Mouse (Mus musculus): ENCODE results near the gene Mfap2.

The Mfap2 gene

DNA sequence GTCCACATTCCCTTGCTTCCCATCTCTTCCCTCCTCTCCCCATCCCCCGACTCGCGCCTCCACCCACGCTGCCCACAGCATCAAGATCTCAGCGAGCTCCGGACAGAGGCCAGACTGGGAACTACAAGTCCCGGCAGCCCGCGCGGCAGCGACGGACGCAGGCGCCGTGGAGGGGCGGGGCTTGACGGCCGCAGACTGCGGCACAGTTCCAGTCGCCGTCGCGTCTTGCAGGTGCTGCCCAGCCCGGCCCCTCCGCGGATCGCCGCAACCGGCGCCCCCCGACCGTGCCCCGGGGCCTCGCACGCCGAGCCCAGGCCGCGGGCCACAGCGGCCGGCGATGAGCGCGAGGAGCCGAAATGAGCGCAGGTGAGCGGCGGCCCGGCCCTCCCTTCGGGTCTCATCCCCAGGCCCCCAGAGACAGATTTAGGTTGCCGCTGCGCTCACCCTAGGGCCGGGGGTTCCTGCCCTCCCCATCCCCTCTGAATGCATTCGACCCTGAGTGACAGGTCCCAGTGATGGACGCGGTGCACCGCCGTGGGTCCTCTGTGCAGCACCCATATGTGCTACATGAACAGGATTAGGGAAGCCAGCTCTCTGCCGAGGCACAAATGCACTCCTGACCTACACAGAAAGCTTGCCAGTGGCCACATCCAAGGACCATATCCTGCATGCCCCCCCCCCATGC, 23.4 kb upstream of the Mfap2 start, which contains the start of gene Atp13a2:
Gene Atp13a2, plus strand, starts transcription at position 163 of the 685 bp plus-strand sequence.
- peak; percentile 88 for ATAC-seq (ENCODE audit: insufficient number of reproducible peaks, low FRiP score, low TSS enrichment)

- no peak for ATAC-seq (ENCODE audit: insufficient number of reproducible peaks, low FRiP score, low TSS enrichment)
These were observed 22.7 kb upstream of the Mfap2 start for GRCm38 (mm10) chr4:140987476-140987875.

- no peak for ATAC-seq (ENCODE audit: insufficient number of reproducible peaks, low FRiP score, low TSS enrichment)
These were observed 21.4 kb upstream of the Mfap2 start for GRCm38 (mm10) chr4:140988706-140989290.

DNA sequence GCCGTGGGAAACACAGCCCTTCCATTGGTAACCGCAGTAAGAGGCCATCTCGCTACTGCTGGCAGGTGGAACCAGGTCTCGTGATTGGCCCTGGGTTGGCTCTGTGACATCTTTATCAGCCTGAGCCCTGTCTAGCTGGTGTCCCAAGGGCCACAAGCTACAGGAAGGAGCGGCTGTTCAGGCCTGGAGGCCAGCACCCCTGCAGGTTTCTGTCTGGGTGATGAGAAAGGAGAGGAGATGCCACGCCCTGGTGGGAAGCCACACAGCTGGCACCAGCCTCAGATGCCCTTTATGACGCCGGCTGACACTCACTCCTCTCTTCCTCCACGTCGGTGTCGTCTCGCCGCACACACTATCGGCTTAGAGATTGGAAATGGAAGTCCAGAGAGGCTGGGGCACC, 20.8 kb upstream of the Mfap2 start:
- no peak for ATAC-seq (ENCODE audit: insufficient number of reproducible peaks, low FRiP score, low TSS enrichment)

GRCm38 (mm10) chr4:140992215-140992614, 18.0 kb upstream of the Mfap2 start:
- ATAC-seq (ENCODE audit: insufficient number of reproducible peaks, low FRiP score, low TSS enrichment), result no peak

GRCm38 (mm10) chr4:140993846-140994245, 16.4 kb upstream of the Mfap2 start:
- ATAC-seq (ENCODE audit: insufficient number of reproducible peaks, low FRiP score, low TSS enrichment), result no peak

- ATAC-seq (ENCODE audit: insufficient number of reproducible peaks, low FRiP score, low TSS enrichment), result no peak
These were observed 14.4 kb upstream of the Mfap2 start for GRCm38 (mm10) chr4:140995811-140996210.

- ATAC-seq (ENCODE audit: insufficient number of reproducible peaks, low FRiP score, low TSS enrichment), result no peak
These were observed 13.4 kb upstream of the Mfap2 start for GRCm38 (mm10) chr4:140996812-140997211.

- no peak for ATAC-seq (ENCODE audit: insufficient number of reproducible peaks, low FRiP score, low TSS enrichment)
These were observed 4.2 kb upstream of the Mfap2 start for GRCm38 (mm10) chr4:141005983-141006382.

- no peak for ATAC-seq (ENCODE audit: insufficient number of reproducible peaks, low FRiP score, low TSS enrichment)
These were observed 2.2 kb upstream of the Mfap2 start for GRCm38 (mm10) chr4:141008028-141008427.

- ATAC-seq (ENCODE audit: insufficient number of reproducible peaks, low FRiP score, low TSS enrichment), result no peak
These were observed 308 bp downstream of the Mfap2 start for GRCm38 (mm10) chr4:141010526-141010925.

DNA sequence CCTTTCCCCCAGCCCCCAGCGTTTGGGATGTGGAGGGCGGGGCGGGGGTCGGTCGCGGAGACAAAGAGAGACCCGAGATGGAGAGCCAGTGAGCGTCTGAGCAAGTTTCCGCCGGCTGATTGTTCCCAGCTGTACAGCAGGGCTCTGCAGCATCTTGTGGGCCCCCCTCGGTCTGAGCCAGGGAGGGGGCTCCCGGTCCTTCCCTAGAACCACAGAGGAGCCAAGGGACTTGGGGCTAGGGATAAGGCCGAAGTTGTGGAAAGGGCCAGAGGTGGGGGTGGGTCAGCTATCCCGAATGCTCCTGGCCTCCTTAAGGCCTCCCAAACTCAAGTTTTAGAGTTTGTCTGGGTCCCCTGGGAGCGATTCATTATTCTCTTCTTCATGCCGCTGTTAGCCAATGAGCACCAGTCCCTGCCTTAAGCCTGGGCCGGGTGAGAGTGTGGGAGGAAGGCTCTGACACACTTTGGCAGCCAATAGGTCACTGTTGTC, 767 bp downstream of the Mfap2 start:
- ATAC-seq (ENCODE audit: insufficient number of reproducible peaks, low FRiP score, low TSS enrichment), result no peak

DNA sequence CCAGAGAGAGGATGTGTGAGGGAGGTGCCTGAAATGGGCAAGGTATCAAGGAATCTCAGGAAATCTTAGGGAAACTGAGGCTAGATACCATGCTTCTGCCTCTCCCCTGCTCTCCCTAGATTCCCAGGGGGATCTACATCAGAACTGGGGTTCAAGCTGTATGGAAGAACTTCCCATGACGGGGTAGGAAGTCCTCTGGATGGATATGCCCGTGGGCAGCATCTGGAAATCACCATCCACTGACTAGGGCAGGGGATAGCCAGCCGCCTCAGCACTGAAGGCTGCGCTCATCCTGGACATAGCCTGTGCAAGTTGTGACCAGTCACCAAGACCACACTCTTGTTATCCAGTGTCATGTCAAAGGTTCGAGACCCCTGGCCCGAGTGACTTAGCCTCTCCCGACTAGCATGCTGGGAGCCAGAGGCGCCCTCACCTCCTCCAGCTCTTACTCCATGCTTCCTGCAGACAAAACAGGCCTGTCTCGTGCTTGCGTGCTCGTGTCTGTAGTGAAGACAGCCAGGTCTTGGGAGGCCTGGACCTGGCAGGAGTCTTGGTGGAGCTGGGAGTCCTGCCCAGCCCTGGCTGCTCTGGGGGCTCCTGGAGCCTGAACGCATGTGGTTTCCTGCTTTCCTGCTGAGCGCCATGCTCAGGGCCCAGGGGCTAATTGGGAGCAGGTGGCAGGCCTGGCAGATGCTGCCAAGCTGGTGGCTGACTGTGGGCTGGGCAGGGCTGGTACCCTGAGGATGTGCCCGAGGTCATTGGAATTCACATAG, 1.5 kb downstream of the Mfap2 start:
- ATAC-seq (ENCODE audit: insufficient number of reproducible peaks, low FRiP score, low TSS enrichment), result peak; percentile 31; the same call in 1 of the 2 replicates

GRCm38 (mm10) chr4:141012558-141012957, 2.3 kb downstream of the Mfap2 start:
- no peak for ATAC-seq (ENCODE audit: insufficient number of reproducible peaks, low FRiP score, low TSS enrichment)

DNA sequence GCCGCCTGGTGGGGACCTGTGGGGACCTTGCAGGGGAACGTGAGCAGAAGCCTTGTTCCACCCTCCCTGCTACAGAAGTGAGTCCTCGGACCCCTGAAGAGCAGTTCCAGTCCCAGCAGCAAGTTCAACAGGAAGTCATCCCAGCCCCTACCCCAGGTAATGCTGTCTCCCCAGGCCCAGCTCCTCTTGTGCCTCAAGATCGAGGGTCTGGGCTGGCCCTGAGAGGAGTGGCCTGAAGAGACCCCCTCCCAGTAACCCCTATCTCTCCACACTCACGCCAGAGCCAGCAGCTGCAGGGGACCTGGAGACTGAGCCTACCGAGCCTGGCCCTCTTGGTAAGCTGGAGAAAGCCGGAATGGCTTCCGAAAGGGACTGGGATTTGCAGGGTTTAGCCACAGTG, 3.9 kb downstream of the Mfap2 start:
- no peak for ATAC-seq (ENCODE audit: insufficient number of reproducible peaks, low FRiP score, low TSS enrichment)

DNA sequence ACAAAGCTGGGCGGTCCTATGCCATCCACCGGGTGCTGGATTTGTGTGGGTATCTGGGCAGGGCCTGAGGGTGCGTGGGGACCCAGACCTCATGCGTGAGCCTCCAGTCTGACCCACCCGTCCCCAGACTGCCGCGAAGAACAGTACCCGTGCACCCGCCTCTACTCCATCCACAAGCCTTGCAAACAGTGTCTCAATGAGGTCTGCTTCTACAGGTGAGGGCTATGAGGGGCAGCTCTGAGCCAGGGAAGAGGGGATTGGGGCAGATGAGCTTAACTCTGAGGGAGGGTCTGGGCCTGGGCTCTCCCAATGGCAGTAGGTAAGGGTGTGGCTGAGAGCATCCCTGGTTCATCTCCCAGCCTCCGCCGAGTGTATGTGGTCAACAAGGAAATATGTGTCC, 4.6 kb downstream of the Mfap2 start:
- no peak for ATAC-seq (ENCODE audit: insufficient number of reproducible peaks, low FRiP score, low TSS enrichment)

DNA sequence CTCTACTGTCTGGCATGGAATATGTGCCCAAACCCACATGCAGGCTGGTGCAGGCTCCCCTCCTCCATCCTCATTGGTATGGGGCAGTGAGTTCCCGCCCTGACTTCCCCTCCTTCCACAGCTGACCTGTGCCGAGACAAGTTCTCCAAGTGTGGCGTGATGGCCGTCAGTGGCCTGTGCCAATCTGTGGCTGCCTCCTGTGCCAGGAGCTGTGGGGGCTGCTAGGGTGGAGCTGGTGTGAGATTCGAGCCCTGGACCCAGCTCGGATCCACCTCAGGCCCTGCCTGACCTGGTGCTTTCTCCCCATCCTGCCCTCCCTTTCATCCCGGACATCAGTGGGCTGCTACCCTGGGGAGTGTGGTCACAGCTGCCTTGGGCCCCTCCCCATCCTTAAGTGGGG, 5.1 kb downstream of the Mfap2 start:
- no peak for ATAC-seq (ENCODE audit: insufficient number of reproducible peaks, low FRiP score, low TSS enrichment)

GRCm38 (mm10) chr4:141016311-141016710, 6.1 kb downstream of the Mfap2 start:
- ATAC-seq (ENCODE audit: insufficient number of reproducible peaks, low FRiP score, low TSS enrichment), result no peak

- ATAC-seq (ENCODE audit: insufficient number of reproducible peaks, low FRiP score, low TSS enrichment), result no peak
These were observed 7.6 kb downstream of the Mfap2 start for GRCm38 (mm10) chr4:141017657-141018436.

- no peak for ATAC-seq (ENCODE audit: insufficient number of reproducible peaks, low FRiP score, low TSS enrichment)
These were observed 10.0 kb downstream of the Mfap2 start for GRCm38 (mm10) chr4:141020220-141020619.
